Mouse (Mus musculus) myocyte (in vitro differentiated cells): ENCODE measurements around the gene Aip. TPM values are rescaled to one million over a fixed set of nuclear protein-coding genes. Genes with fewer than 3 reads are reported as not detected.

Experiments used
- H3K27me3 ChIP-seq: one replicate; pipeline ENCODE4 v1.6.1; 2011; ENCODE audit not compliant: control insufficient read depth, insufficient read depth, insufficient read length
- H3K36me3 ChIP-seq: one replicate; pipeline ENCODE4 v1.6.1; 2011; ENCODE audit not compliant: control insufficient read depth, insufficient read depth
- H3K4me2 ChIP-seq: one replicate; pipeline ENCODE4 v1.6.1; 2011; ENCODE audit warnings: low read depth, control low read depth
- H3K4me3 ChIP-seq: one replicate; pipeline ENCODE4 v1.5.1; 2011; ENCODE audit warnings: mild to moderate bottlenecking, control low read depth, moderate library complexity
- H3K79me2 ChIP-seq: one replicate; pipeline ENCODE4 v1.6.1; 2011; ENCODE audit not compliant: control insufficient read depth, insufficient read depth
- H3ac ChIP-seq: one replicate; pipeline ENCODE4 v1.6.1; 2011; ENCODE audit not compliant: control insufficient read depth, insufficient read length
- CEBPB ChIP-seq: IDR thresholded peaks from 2 replicates; pipeline ENCODE4 v1.6.1; 2011; ENCODE audit warnings: mild to moderate bottlenecking, moderate library complexity; ENCODE audit not compliant: poor library complexity, insufficient read depth, severe bottlenecking
- E2F4 ChIP-seq: IDR thresholded peaks from one replicate; pipeline ENCODE4 v1.6.1; 2011; ENCODE audit warnings: mild to moderate bottlenecking, control low read depth, moderate library complexity; ENCODE audit not compliant: insufficient read depth
- MAX ChIP-seq: IDR thresholded peaks from one replicate; pipeline ENCODE4 v1.6.1; 2011; ENCODE audit warnings: low read depth, mild to moderate bottlenecking, control low read depth
- MYOD1 ChIP-seq, 3 experiments: IDR thresholded peaks; one replicate each; pipeline ENCODE4 v1.6.1; 2011; ENCODE audit warnings: control low read depth in 2 of 3, low read depth in 2 of 3, mild to moderate bottlenecking in 2 of 3, moderate library complexity in 1 of 3; ENCODE audit not compliant: insufficient read length in 2 of 3, control insufficient read depth in 1 of 3
- MYOG ChIP-seq, 3 experiments: IDR thresholded peaks; one replicate each; pipeline ENCODE4 v1.6.1; 2011; ENCODE audit warnings: control low read depth in 2 of 3, low read depth in 2 of 3, mild to moderate bottlenecking in 2 of 3; ENCODE audit not compliant: insufficient read length in 2 of 3, control insufficient read depth in 1 of 3, insufficient read depth in 1 of 3
- POLR2A ChIP-seq: IDR thresholded peaks from one replicate; pipeline ENCODE4 v1.6.1; 2011; ENCODE audit warnings: low read depth, mild to moderate bottlenecking, control low read depth, moderate library complexity; ENCODE audit not compliant: insufficient read length
- POLR2AphosphoS2 ChIP-seq: IDR thresholded peaks from one replicate; pipeline ENCODE4 v1.6.1; 2011; ENCODE audit warnings: low read depth, control low read depth; ENCODE audit not compliant: insufficient read length
- REST ChIP-seq: IDR thresholded peaks from one replicate; pipeline ENCODE4 v1.6.1; 2011; ENCODE audit warnings: mild to moderate bottlenecking, control low read depth, moderate library complexity; ENCODE audit not compliant: insufficient read depth, insufficient read length
- SRF ChIP-seq: IDR thresholded peaks from one replicate; pipeline ENCODE4 v1.6.1; 2011; ENCODE audit warnings: low read depth; ENCODE audit not compliant: control insufficient read depth, insufficient read length
- TCF12 ChIP-seq: IDR thresholded peaks from one replicate; pipeline ENCODE4 v1.6.1; 2011; ENCODE audit warnings: mild to moderate bottlenecking, control low read depth; ENCODE audit not compliant: poor library complexity, insufficient read depth, severe bottlenecking
- TCF3 ChIP-seq: IDR thresholded peaks from one replicate; pipeline ENCODE4 v1.6.1; 2011; ENCODE audit warnings: low read depth, control low read depth; ENCODE audit not compliant: insufficient read length
- USF1 ChIP-seq: IDR thresholded peaks from one replicate; pipeline ENCODE4 v1.6.1; 2011; ENCODE audit warnings: low read depth, mild to moderate bottlenecking, control low read depth, moderate library complexity
- polyA plus RNA-seq: library from polyadenylated mRNA; unstranded; fragments of >200 nt; fragmentation: generic; extraction: Trizol; gene quantifications from one replicate; pipeline ENCODE4 v1.2.1, GENCODE M21; 2012; ENCODE audit warnings: missing spikeins

The Aip gene
- polyA plus RNA-seq, 1 experiment, result 250 TPM

- Histone ChIP-seq H3K27me3 (no peaks in the 10 kb centered on the region), H3K4me3 (no peak overlapping the region)
- no peak for TF ChIP-seq TCF12
- no peak for TF ChIP-seq POLR2AphosphoS2
- no peak for TF ChIP-seq TCF3
- TF ChIP-seq E2F4, result no peak
- no peak for TF ChIP-seq SRF
- no peak for TF ChIP-seq USF1
- TF ChIP-seq MYOD1 (IDR thresholded peaks at IDR 0.05; ENCODE audit: control insufficient read depth in 1 of 3, insufficient read length in 2 of 3, low read depth in 2 of 3), result no peak
- no peak for TF ChIP-seq POLR2A
- no peak for TF ChIP-seq MYOG (IDR thresholded peaks at IDR 0.05; ENCODE audit: control insufficient read depth in 1 of 3, insufficient read depth in 1 of 3, insufficient read length in 2 of 3, low read depth in 2 of 3)
- TF ChIP-seq MAX, result no peak
- TF ChIP-seq CEBPB, result no peak
- TF ChIP-seq REST, result no peak
These were observed 20.3 kb upstream of the Aip start for GRCm38 (mm10) chr19:4145936-4146335.

GRCm38 (mm10) chr19:4144550-4145498 is 19.2 kb upstream of the Aip start:
- H3K79me2 ChIP-seq, result peaks cover 12% of the 10 kb centered on the region
- TF ChIP-seq USF1, result no peak
- no peak overlapping the region for H3K4me3 ChIP-seq
- H3ac ChIP-seq, result no peak overlapping the region
- no peaks in the 10 kb centered on the region for H3K27me3 ChIP-seq
- H3K36me3 ChIP-seq, result no peaks in the 10 kb centered on the region
- H3K4me2 ChIP-seq, result no peak overlapping the region

More at GRCm38 (mm10) chr19:4145936-4146335, 20.3 kb upstream of the Aip start:
- peaks cover 15% of the 10 kb centered on the region for H3K79me2 ChIP-seq
- peaks cover 5% of the 10 kb centered on the region for H3K36me3 ChIP-seq
- no peak overlapping the region for H3ac ChIP-seq
- H3K4me2 ChIP-seq, result no peak overlapping the region

- Histone ChIP-seq H3K27me3 (no peaks in the 10 kb centered on the region), H3ac (no peak within 1 kb of the TSS), H3K4me3 (no peak within 1 kb of the TSS), H3K4me2 (no peak within 1 kb of the TSS), H3K79me2 (peaks cover 2% of the 10 kb centered on the region), H3K36me3 (no peaks in the 10 kb centered on the region)
- no peak for TF ChIP-seq POLR2AphosphoS2
- no peak for TF ChIP-seq REST
- no peak for TF ChIP-seq MAX
- no peak for TF ChIP-seq E2F4
- TF ChIP-seq POLR2A, result no peak
- TF ChIP-seq SRF, result no peak
- TF ChIP-seq MYOG (IDR thresholded peaks at IDR 0.05; ENCODE audit: control insufficient read depth in 1 of 3, insufficient read depth in 1 of 3, insufficient read length in 2 of 3, low read depth in 2 of 3), result no peak
- TF ChIP-seq CEBPB, result no peak
- TF ChIP-seq TCF3, result no peak
- TF ChIP-seq USF1, result no peak
- no peak for TF ChIP-seq TCF12
- TF ChIP-seq MYOD1 (IDR thresholded peaks at IDR 0.05; ENCODE audit: control insufficient read depth in 1 of 3, insufficient read length in 2 of 3, low read depth in 2 of 3), result no peak
These were observed 18.2 kb upstream of the Aip start, which contains the start of gene Cabp4 for GRCm38 (mm10) chr19:4143759-4144268. Cabp4 (minus strand) TSS chr19:4144033.

- H3ac ChIP-seq, result no peak overlapping the region
- TF ChIP-seq MAX, result no peak
- TF ChIP-seq CEBPB, result no peak
- no peak for TF ChIP-seq USF1
These were observed 16.9 kb upstream of the Aip start for GRCm38 (mm10) chr19:4142416-4143173.

GRCm38 (mm10) chr19:4140147-4140546 is 14.5 kb upstream of the Aip start:
- no peaks in the 10 kb centered on the region for H3K27me3 ChIP-seq
- TF ChIP-seq TCF12 (no peak), MYOD1 (IDR thresholded peaks at IDR 0.05; ENCODE audit: control insufficient read depth in 1 of 3, insufficient read length in 2 of 3, low read depth in 2 of 3) (no peak), TCF3 (no peak), SRF (no peak), E2F4 (no peak), CEBPB (no peak), MAX (no peak), USF1 (no peak), REST (no peak), POLR2A (no peak), MYOG (IDR thresholded peaks at IDR 0.05; ENCODE audit: control insufficient read depth in 1 of 3, insufficient read depth in 1 of 3, insufficient read length in 2 of 3, low read depth in 2 of 3) (no peak)
- no peaks in the 10 kb centered on the region for H3K79me2 ChIP-seq
- H3ac ChIP-seq, result no peak overlapping the region
- no peak overlapping the region for H3K4me3 ChIP-seq
- no peaks in the 10 kb centered on the region for H3K36me3 ChIP-seq
- no peak overlapping the region for H3K4me2 ChIP-seq

More at GRCm38 (mm10) chr19:4142416-4143173, 16.9 kb upstream of the Aip start:
- Histone ChIP-seq H3K27me3 (no peaks in the 10 kb centered on the region), H3K36me3 (no peaks in the 10 kb centered on the region), H3K79me2 (no peaks in the 10 kb centered on the region), H3K4me3 (no peak overlapping the region), H3K4me2 (no peak overlapping the region)
